Mouse (Mus musculus): ENCODE data around the gene Gpn1.
"Not testable (repeated sequence)": the region's sequence is repeated elsewhere in the genome, so short reads cannot be mapped to it uniquely, and the experiment has no call there.

Gpn1 gene

GRCm38 (mm10) chr5:31494513-31495297 is at the start of gene Gpn1:
Gpn1 (plus strand) TSS chr5:31494741.
- DNase-seq, result peak; percentile 86

DNA sequence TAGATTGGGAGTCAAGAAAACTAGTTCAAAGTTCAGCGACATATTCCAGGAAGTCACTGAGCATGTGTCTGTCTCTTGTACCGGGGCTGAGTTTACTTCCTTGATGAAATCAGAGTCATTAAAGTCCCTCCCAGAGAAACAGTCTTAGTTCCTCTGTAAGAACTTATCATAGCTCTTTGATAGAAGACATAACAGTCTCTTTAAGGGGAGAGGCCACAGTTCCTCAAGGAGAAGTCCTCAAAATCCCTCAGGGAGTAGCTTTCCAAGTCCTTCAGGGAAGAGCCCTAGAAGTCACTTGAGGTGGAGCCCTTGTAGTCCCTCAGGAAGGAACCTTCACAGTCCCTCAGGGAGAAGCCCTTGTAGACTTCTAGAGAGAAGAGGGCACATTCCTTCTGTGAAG is 43.2 kb upstream of the Gpn1 start:
- no peak for DNase-seq

- DNase-seq, result peak; percentile 87
These were observed 42.5 kb upstream of the Gpn1 start, which contains the start of gene Zfp512 for GRCm38 (mm10) chr5:31451878-31452561. Zfp512 (plus strand) TSS chr5:31452431.

- no peak for DNase-seq
These were observed 42.0 kb upstream of the Gpn1 start for GRCm38 (mm10) chr5:31452562-31452878.

GRCm38 (mm10) chr5:31452886-31453410 is 41.6 kb upstream of the Gpn1 start:
- DNase-seq, result no peak

DNA sequence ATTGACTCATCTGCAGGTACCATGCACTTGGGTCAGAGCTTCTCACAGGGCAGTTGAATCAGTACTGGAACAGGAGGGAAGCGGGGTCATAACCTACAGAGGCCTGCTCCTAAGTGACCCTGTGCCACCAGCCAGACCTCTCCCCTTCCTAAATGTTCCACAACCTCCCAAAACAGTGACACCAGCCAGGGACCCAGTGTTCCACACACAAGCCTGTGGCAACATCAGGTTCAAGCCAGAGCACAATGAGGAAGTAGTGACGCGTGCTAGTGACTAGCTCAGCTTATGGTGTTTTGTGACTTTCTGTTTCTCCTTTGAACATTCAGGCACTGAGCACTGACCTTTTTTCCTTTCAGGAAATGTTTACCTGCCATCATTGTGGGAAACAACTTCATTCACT is 26.7 kb upstream of the Gpn1 start:
- DNase-seq, result no peak

- DNase-seq, result no peak
These were observed 24.8 kb upstream of the Gpn1 start for GRCm38 (mm10) chr5:31469711-31470110.

- peak; percentile 63 for DNase-seq
These were observed 24.2 kb upstream of the Gpn1 start for GRCm38 (mm10) chr5:31470334-31470733.

DNA sequence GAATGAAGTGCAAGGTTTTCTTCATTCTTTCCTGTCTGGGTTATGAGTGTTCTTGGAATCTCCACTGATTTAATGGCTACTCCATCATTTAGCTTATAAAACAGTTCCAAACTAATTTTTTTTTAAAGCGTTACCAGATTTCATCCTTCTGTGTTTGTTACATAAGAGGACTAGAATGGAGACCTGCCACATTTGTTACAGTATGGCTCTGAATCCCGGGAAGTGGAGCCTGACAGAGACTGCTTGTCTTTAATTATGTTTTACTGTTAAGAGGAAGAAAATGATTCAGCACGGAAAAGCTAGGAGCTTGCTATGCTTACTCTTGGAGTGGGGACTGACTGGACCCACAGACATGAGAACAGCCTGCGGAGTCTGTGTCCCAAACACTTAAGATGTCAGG is 14.0 kb upstream of the Gpn1 start:
- DNase-seq, result no peak

DNA sequence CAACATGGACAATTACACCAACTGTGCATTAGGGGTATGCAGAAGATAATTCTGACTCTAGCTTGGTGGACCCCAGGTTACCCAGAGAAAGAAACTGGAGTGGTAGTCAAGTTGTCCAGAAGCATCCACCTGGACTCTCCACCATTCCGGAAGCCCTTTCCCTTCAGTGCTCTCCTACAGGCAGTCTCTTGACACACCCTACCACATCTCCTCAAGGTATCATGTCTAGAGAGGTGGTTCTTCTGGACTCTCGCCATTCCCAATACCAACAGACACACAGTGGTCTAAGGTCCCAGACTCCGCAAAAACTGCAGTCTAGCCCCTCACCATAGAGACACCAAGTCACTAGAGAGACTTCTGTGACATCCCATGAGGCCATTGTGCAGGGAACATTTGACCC is 9.1 kb upstream of the Gpn1 start, which contains the start of gene 4930548H24Rik:
Gene 4930548H24Rik (plus strand): TSS at position 301 of the 400 bp plus-strand sequence.
- no peak for DNase-seq

- DNase-seq, result no peak
These were observed 6.7 kb upstream of the Gpn1 start for GRCm38 (mm10) chr5:31487889-31488288.

GRCm38 (mm10) chr5:31489116-31489769 is 5.3 kb upstream of the Gpn1 start:
- DNase-seq, result no peak

- DNase-seq, result no peak
These were observed 2.5 kb upstream of the Gpn1 start for GRCm38 (mm10) chr5:31492031-31492430.

DNA sequence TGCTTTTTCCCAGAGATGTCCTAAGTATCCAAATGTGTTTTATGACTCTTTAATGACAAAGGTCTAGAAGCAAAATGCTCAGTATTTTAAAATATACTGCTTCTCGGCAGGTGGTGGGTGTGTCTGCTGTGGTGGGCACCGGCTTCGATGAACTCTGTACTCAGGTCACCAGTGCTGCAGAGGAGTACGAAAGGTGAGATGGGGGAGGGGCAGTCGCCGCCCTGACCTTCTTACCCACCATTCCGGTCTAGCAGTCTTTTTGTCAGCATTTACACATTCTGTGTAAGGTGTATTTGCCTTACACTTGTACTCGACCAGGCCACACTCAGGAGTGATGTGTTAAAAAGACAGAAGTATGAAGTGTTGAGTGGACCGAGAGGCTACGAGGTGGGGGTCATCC is 10.3 kb downstream of the Gpn1 start:
- no peak for DNase-seq

- DNase-seq, result no peak
These were observed 17.9 kb downstream of the Gpn1 start for GRCm38 (mm10) chr5:31512481-31512880.

GRCm38 (mm10) chr5:31520556-31520955 is 26.0 kb downstream of the Gpn1 start:
- DNase-seq, result no peak

- peak; percentile 77 for DNase-seq
These were observed 32.0 kb downstream of the Gpn1 start, which contains the start of gene Slc4a1ap for GRCm38 (mm10) chr5:31526354-31527116. Slc4a1ap (plus strand) TSS chr5:31526995.

GRCm38 (mm10) chr5:31527117-31527680 is 32.7 kb downstream of the Gpn1 start:
- DNase-seq, result no peak

DNA sequence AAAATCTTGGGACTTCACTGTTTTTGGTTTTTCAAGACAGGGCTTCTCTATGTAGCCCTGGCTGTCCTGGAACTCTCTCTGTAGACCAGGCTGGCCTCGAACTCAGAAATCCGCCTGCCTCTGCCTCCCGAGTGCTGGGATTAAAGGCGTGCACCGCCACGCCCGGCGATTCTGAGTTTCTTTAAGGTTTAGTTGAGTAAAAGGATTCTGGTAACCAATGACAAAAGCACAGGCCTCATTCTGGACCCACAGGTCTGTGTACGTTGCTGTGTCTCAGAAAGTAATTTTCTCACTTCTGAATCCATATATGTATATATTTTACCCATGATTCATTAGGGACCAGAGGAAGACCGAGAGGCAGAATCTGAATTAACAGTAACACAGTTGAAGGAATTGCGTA is 33.2 kb downstream of the Gpn1 start, which contains the start of gene Supt7l:
Gene Supt7l (minus strand): TSS at position 101 of the 400 bp plus-strand sequence.
- DNase-seq, result not testable (repeated sequence)

GRCm38 (mm10) chr5:31528560-31528959 is 34.0 kb downstream of the Gpn1 start:
- DNase-seq, result no peak

DNA sequence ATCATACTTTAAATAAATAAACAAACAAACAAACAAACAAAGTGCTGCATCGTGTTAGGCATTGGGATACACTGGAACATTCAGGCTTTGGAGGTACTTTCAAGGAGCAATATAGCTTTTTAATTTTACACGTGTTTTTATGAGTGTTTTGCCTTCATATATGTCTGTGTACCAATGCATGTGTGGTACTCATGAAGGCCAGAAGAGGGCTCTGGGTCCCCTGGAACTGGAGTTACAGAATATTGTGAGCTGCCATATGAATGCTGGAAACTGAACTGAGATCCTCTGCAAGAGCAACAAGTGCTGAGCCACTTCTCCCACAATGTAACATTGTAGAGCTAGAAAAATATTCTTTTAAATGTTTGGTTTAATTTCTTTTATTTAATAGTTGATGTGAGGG is 40.7 kb downstream of the Gpn1 start:
- no peak for DNase-seq

DNA sequence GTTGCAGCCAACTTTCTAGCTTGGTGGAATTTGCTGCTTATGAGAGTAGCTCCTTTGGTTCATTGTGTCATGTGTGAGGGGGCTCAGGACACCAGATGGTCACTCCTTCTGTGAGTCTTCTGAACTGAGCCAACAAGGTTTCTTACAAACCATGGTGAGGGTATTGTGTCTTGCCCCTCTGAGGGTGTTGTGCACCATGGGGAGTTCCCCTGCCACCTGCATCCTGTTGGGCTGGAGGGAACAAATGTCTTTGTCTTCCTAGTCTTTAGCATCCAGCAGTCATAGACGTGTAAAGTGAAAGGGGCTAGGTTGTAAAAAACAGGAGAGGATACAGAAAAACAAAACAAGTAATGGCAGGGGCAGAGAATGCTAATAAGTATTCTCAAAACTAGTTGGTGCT is 64.9 kb downstream of the Gpn1 start:
- no peak for DNase-seq

Data from right cerebral cortex, postnatal 4 days (tissue).